Mouse (Mus musculus) gastrocnemius, postnatal 4 days (tissue): ENCODE data around the gene Opa3. TPM values are rescaled to one million over a fixed set of nuclear protein-coding genes. Genes with fewer than 3 reads are reported as not detected.

ENCODE experiments used
- DNase-seq, 2 experiments: peaks; one replicate each; pipeline ENCODE4 v3.0.0; 2021 to 2022; ENCODE audit warnings: low spot score in 2 of 2, mixed read lengths in 2 of 2
- total RNA-seq, 2 experiments: library from RNA; stranded (reverse); gene quantifications; 2 replicates each; pipeline ENCODE4 v1.2.3; 2021

Gene Opa3
- total RNA-seq, 2 experiments from 2014 or later = 30.7 to 31.3 TPM

DNA sequence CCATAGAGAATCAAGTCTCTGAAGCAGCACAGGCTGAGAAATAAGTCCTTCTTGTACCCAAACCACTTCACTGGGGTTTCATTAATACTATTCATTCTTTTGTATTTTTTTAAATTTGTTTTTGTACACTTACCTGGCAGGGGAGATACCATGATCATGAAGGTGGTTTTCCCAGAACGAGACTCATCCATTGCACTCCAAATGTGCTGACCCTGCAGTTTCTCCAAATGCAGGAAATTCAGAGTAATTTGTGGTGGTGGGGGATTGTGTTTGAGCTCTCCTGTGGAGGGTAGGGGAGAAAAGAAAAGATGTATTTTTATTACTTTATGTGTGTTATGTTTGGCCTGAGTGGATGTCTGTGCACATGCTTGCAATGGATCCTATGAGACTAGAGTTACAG, 13.9 kb downstream of the Opa3 start:
- no peak for DNase-seq

DNA sequence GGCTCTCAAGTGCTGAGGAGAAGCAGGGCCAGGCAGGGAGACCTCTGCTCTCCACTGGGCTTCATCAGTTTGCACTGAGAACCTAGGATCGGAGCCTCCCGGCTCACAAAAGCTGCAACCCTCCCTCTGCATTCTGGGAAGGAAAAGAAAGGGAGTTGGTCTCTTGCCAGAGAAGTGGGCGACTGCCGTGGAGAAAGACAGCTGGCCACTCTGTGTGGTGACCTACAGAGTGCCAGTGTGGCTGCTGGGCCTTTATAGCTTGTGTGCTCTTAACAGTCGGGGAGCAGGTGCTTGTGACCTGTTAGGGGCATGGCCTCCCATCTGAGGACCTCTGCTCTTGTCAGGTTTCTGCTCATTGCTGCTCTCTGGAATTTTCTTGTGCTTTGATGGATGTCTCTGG, 15.7 kb downstream of the Opa3 start:
- DNase-seq = no peak

DNA sequence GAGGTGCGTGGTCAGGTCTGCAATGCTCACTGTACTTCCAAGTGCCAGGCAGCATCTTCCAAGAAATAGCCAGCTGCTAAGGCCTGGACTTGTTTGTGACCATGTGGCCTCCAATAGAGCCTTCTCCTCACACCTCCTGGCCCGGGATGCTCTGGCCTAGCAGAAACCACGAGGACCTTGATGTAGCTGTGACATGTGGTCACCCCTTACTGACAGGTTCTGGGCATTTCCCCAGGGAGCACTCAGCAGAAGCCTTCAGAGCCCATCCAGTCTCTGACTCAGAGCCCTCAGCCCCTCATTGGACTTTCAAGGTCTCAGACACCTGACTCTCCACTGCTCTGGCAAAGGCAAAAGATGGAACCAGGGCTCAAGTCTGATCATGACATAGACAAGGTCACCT, 16.9 kb downstream of the Opa3 start:
- no peak for DNase-seq

DNA sequence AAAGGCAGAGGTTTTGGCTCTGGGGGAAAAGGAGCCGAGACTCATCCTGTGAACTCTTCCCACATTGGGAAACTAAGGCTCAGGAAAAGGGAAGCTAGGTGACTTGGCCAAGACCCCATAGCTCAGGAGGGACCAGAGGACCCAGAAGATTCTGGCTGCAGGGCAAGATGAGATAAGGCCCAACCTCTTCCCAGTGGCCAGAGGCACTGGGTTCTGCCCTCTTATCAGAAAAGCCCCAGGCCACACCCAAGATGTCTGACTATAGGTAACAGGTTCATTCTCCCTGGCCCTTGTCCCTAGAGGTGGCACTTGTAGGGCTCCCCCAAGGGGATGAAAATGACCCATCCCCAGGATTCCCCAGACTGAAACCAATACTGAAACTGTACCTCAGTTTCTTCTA, 18.7 kb downstream of the Opa3 start:
- DNase-seq = no peak

- no peak for DNase-seq
Measured at GRCm38 (mm10) chr7:19247511-19247910, 19.4 kb downstream of the Opa3 start.

DNA sequence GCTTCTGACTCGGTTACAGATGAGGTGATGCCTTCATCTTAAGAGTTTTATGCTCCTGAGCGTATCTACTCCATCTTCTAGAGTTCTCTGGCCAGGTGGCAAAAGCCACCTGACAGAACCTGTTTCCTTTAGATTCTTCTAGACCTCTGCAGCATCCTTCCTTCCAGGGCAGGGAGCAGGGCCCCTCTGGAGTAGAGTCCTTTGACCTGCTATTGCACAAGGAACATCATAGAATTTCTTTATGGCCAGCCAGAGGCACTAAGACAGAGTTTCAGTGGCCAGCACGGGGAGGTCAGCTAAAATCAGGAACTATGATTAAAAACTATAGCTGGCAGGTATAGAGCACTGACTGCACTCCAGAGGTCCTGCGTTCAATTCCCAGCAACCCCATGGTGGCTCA, 23.9 kb downstream of the Opa3 start:
- DNase-seq = no peak

GRCm38 (mm10) chr7:19253437-19253836, 25.3 kb downstream of the Opa3 start:
- DNase-seq = no peak

GRCm38 (mm10) chr7:19255395-19255794, 27.3 kb downstream of the Opa3 start:
- DNase-seq = no peak

DNA sequence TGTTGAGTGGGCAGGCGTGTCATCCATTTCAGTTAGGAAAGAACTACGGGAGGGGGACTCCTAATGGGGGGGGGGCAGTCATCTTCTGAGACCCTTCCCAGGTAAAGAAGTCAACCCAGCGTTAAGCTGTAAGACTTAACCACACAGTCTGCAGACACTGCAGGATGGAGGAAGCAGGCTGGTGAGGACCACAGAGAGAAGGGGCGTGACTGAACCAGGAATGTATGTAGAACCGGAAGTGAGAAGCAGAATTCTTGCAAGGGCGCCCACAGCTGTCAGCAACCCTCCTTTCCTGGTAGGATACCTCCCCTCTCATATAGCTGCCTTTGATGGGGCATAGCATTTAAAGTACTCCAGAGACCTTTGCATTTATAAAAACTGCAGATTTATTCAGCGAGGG, 28.4 kb downstream of the Opa3 start:
- DNase-seq = no peak

GRCm38 (mm10) chr7:19257390-19258022, 29.4 kb downstream of the Opa3 start:
- DNase-seq = peak in 1 of 2 experiments; percentile 59

GRCm38 (mm10) chr7:19258336-19258735, 30.2 kb downstream of the Opa3 start:
- no peak for DNase-seq

- no peak for DNase-seq
Measured at GRCm38 (mm10) chr7:19265147-19265546, 37.0 kb downstream of the Opa3 start.

DNA sequence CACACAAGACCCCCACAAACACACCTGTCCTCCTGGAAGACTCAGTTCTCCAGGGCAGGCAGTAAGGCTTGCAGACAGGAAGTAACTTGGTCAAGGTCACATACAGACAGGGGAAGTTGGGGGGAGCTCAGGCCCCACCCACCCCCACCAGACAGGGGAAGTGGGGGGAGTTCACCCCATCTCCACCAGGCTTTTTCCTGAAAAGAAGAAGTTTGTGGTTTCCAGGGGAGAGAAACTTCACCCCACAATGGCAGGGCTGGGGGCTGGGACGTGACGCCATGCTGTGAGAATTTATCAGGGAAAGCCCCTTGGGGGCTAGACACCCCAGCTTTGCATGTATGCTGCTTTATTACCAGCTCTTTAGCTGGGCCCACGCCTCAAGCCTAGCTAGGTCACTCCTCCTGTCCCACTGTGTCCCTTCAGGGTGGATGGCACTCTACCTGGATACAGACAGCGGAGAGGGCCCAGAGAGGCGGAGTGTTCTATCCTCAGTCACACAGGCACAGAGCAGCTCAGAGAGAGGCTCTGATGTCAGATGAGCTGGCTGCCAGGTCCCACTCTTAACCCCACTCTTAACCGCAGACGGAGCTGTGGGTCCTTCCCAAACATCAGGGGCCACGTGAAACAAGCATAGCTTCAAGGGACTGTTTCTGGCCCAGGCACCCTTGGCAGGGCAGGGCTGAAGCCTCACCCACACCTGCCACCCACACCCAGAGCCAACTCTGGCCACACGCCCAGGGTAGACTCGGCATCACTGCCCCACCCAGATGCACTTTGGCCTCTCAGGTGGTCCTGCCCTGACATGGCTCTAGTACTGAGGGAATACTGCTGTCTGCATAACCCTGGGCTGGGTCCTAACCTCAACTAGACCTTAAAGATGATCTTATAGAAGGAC, 38.0 kb downstream of the Opa3 start:
- no peak for DNase-seq

- DNase-seq = no peak
Measured at GRCm38 (mm10) chr7:19267051-19267450, 38.9 kb downstream of the Opa3 start.

GRCm38 (mm10) chr7:19268993-19269681, 41.0 kb downstream of the Opa3 start:
- no peak for DNase-seq

DNA sequence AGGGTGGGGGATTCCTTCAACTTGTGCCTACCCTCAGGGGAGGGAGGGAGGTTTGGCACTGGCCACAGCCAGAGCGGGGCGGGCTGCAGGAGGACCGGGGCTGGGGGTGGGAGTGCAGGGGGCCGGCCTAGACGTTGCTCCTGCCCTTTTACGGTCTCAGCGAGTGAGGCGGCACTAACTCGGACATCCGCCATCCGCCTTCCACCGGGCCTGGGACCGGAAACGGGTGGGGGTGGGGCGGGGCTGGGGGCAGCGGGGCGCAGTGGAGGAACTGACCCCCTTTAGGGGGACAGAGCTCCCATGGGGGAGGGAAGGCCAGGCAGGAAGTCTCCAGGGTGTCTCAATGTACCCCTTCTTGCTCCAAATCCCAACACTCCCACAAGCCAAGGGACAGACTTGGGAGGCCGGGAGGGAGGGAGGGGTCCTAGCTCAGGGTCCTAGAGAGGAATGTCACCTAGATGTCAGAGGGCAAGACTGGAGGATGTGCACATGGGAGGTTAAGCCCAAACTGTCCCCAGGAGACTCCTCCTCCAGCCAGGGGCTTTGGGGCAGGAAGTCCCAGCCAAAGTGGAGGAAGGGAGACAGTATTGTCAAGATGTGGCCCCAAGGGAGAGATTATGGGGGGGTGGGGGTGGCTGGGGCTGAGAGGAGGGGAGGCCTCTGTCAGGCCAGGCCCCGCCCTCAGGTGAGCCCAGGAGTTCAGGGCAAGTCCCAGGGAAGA, 41.7 kb downstream of the Opa3 start:
- peak in 1 of 2 experiments; percentile 62 for DNase-seq

DNA sequence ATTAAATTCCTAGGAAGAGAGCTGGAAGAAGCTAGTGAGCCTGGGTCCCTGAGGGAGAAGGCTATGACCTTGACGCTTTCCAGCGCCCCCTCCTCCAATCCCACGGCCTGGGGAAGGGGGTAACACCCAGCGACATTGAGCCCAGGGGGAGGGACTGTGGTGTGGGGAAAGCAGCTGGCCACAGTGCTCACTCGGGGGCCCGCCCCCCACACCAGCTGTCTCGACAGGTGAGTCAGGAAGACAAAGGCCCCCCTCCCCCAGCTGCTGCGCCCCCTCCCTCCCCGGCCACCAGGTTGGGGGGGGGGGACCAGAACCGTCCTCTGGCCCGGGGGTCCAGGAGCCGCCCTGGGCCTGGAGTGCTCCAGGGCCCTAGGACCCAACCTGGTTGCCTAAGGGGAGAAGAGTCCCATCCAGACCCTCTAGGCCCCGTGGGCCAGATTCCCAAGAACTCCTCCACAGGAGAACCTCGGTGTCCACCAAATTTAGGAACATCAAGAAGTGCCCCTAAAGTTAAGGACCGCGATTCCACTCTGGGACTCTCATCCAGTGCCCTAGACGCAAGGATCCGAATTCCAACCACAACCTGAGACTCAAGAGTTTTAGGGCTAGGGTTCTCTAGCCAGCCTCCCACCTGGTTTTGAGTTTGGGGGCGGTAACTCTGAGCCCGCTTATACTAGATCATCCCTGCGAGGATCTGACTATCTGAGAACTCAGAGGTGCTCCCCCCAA, 42.5 kb downstream of the Opa3 start:
- no peak for DNase-seq

- peak; percentile 53 to 78 for DNase-seq
Measured at GRCm38 (mm10) chr7:19271238-19272172, 43.4 kb downstream of the Opa3 start, which contains the start of gene Vasp. Vasp (minus strand) TSS chr7:19271817.

DNA sequence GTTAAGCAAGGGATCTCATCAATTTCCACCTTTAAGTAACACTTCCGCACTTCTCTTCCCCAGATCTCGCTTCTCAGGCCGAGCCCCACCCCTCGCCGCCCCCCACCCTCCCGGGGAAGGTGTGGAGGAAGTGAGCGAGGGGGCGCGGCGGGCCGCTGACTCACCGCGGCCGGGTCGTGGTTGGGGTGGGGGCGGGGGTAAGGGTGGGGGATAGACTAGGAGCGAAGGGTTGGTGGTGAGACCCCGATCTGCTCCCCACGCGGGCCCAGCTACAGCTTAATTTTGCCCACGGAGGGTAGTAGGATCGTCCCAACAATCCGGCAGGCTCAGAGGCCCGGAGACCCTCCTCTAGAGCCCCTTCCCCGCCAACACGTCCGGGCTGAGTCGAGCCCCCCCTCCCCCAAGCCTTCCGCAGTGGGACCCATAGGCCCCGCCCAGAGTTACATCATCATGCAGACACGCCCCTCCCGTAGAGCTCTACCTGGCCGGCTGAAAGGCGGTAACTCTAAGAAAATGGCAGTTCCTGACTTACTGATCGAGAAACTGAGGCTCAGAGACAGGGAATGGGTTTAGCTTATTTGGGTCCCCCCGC, 44.1 kb downstream of the Opa3 start:
- DNase-seq = no peak
